Mouse (Mus musculus): ENCODE results near the gene Stx5a. TPM values are rescaled to one million over a fixed set of nuclear protein-coding genes. Genes with fewer than 3 reads are reported as not detected.
A peak's percentile ranks its signal among the peaks of the same experiment; 100 is the strongest.

Stx5a gene
- total RNA-seq, 2 experiments from 2014 or later: 43.6 to 44.4 TPM

DNA sequence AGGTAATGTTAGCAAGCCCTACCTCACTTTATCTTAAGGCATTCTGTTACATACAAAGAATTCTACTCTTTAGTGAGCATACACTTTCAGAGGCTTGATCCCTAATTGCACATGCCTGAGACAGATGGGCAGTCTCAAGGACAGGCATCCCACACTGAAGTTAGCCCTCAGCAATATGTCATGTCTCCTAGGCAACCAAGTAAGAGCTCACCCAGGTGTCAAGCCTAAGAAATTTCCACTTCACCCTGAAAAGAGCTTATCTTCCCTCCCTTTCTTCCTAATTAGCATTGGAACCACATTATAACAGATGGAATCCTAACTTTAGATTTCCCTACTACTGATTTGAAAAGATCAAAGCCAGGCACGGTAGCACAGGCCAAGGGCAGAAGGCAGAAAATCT is 48.0 kb downstream of the Stx5a start:
- intact Hi-C loops (cut with DNase I): no loop called here
- DNase-seq: no peak

DNA sequence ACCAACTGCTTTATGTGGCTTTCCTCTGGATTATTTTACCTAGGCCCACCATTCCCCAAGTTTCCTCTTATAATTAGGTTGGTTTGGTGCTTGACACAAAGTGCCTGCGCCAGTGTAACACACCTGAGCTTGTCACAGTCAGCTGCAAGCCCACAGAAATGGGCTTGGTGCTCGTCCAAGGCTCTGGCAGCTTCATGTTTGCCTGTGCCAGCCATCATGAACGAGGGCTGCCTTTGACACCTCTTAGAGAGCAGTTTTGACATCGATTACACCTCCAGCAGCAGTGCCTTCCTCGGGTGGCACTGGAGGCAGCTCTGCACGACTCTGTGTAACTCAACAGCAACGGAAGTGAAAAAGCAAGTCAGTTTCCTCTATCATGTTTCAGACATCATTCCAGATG is 49.0 kb downstream of the Stx5a start:
- DNase-seq: no peak
- intact Hi-C loops (cut with DNase I): no loop called here

DNA sequence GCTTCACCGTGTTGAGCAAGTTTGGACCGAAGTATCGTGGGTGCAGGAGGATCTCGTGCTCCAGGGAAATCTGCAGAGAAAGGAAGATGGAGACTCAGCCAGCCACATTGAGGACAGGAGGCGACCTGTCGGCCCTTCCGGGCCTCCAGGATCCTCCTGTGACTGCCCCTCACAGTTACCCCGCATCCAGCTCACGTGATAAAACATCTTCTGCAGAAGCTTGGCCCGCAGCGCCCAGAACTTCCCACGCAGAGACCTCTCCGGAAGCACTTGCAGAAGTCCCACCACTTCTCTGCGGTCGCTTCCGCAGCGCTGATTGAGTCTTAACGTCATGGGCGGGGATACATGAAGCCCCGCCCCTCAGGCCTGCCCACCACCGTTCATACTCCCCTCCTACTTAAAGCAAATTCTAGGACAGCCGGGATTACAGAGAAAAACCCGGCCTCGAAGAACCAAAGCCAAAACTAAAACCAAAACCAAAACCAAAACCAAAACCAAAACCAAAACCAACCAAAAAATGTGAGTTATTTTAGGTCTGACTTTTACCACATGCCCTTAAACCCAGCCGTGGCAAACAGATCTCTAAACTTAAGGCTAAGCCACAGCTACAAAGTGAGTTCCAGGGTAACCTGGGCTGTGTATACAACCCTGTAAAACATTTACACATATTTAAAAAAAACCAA is 57.2 kb downstream of the Stx5a start, which contains the start of gene Polr2g:
TSS of gene Polr2g (minus strand) at position 314 of the 683 bp plus-strand sequence.
- DNase-seq: peak; percentile 92 to 93
- intact Hi-C loops (cut with DNase I): no loop called here

DNA sequence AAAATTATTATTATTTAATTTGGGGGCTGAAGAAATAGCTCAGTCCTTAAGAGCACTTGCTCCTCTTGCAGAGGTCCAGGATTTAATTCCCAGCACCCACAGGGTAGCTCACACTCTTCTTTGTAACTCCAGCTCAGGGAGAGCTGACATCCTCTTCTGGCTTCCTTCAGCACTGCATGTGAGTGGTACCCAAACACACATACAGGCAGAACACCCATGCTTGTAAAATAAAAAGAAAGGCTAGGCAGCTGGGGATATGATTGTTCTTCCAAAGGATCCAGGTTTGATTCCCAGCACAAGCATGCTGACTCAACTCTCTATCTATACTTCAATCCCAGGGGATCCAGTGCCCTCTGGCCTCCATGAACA is 57.7 kb downstream of the Stx5a start:
- intact Hi-C loops (cut with DNase I): no loop called here
- no peak for DNase-seq

DNA sequence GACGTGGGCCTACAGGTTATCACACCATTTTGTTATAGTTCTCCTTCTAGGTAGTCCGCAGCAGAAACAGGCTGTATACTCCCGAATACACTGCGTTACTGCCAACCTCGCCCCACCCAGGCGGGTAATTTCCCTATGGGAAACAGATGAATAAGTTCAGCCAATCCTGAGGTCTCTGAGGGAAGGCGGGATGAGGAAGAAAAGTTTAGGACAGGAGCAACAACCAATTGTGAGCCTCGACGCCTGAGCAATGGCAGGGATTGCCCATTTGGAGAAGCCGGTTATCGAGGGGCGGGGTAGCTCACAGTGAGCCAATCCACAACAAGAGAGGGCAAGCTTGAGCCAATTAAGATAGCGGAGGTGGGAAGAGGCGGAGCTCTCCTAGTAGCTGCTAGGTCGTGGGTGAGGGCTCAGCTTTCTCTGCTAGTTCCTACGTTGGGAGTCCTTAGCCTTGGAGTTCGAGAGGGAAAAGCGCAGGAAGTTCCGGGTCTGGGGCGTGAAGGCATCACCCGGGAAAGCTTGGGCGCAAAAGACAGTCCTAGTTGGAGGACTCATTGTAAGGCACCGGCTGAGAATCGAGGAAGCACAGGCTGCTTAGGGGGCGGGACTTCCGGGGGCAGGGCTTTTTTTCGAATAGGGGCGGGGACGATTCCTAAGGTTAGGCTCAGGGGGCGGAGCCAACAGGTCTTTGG is 61.1 kb downstream of the Stx5a start, which contains the start of gene Zbtb3:
TSS of gene Zbtb3 (plus strand) at position 426 of the 692 bp plus-strand sequence.
- intact Hi-C loops (cut with DNase I): loop anchor here (2.0 to 5.0 kb wide), 2 partner anchors 17 to 45 kb away; partner anchors contain the start of genes Nxf1 and Ttc9c
- peak; percentile 97 for DNase-seq

DNA sequence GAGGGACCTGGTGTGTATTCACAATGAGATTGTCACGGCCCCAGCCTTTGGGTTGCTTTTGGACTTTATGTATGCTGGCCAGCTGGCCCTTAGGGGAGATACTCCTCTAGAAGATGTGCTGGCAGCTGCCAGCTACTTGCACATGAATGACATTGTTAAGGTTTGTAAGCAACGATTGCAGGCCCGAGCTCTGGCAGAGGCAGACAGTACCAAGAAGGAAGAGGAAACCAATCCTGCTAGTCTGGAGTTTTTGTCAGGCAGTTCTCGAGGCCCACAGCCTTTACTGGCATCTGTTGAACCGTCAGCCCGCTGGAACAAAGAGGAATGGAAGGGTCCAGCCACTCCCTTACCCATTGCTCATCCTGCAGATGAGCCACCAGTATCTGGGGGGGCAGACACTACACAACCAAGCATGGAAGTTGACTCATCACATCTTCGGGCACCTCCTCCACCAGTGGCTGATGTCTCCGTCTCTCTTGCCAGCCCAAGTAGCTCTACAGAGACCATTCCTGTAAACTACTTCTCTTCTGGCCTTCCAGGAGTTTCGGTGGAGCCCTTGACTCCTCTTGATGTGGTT is 62.1 kb downstream of the Stx5a start:
- intact Hi-C loops (cut with DNase I): loop anchor here (2.0 to 5.0 kb wide), 2 partner anchors 16 to 46 kb away; partner anchors contain the start of genes Nxf1 and Ttc9c
- DNase-seq: no peak

- no peak for DNase-seq
- intact Hi-C loops (cut with DNase I): loop anchor here (2.0 to 5.0 kb wide), 2 partner anchors 15 to 47 kb away; partner anchors contain the start of genes Nxf1 and Ttc9c
These were observed 62.9 kb downstream of the Stx5a start for GRCm38 (mm10) chr19:8803879-8804660.

Small RNA genes lying within 50 kb of the gene (microRNA-seq; reads per million reads assigned to microRNA genes)
- gene Mir6992: 0 reads per million in 2 experiments

Other genes starting within 250 kb of the Stx5a start
- under 1 TPM in 1 of 2 experiments, not detected in 1; 0.07 TPM for gene Slc22a8, start 150.2 kb upstream of the Stx5a start, total RNA-seq (2021)
- gene Slc22a6, start 123.4 kb upstream of the Stx5a start, total RNA-seq (2021): not detected
- gene Chrm1, start 77.6 kb upstream of the Stx5a start, total RNA-seq (2021): not detected
- 10 to 100 TPM; 36.6 to 56.3 TPM for gene Slc3a2, start 18.0 kb upstream of the Stx5a start, total RNA-seq (2021)
- gene Wdr74, start 5.6 kb upstream of the Stx5a start, total RNA-seq (2021): 10 to 100 TPM; 24.9 to 27.2 TPM
- not detected for gene 1700092M07Rik, start 695 bp upstream of the Stx5a start, total RNA-seq (2021)
- gene Nxf1, start 15.7 kb downstream of the Stx5a start, total RNA-seq (2021): 10 to 100 TPM; 61.7 to 67.6 TPM
- gene Tmem223, start 29.6 kb downstream of the Stx5a start, total RNA-seq (2021): 100 to 1,000 TPM; 115 to 133 TPM
- 10 to 100 TPM; 13.9 to 22.5 TPM for gene Tmem179b, start 33.1 kb downstream of the Stx5a start, total RNA-seq (2021)
- 10 to 100 TPM in 1 of 2 experiments, 1 to 10 TPM in 1; 9.5 to 10.2 TPM for gene Taf6l, start 45.0 kb downstream of the Stx5a start, total RNA-seq (2021)
- gene Polr2g, start 57.2 kb downstream of the Stx5a start, total RNA-seq (2021): 10 to 100 TPM; 72.7 to 76.0 TPM
- gene Zbtb3, start 61.1 kb downstream of the Stx5a start, total RNA-seq (2021): 1 to 10 TPM; 2.2 to 3.0 TPM
- gene Ttc9c, start 77.9 kb downstream of the Stx5a start, total RNA-seq (2021): 10 to 100 TPM; 14.2 to 17.6 TPM
- 10 to 100 TPM; 51.0 to 56.3 TPM for gene Hnrnpul2, start 78.6 kb downstream of the Stx5a start, total RNA-seq (2021)
- gene AC129217.1, start 88.4 kb downstream of the Stx5a start, total RNA-seq (2021): not detected
- 10 to 100 TPM; 25.8 to 34.7 TPM for gene Bscl2, start 96.1 kb downstream of the Stx5a start, total RNA-seq (2021)
- not detected for gene Gng3, start 97.8 kb downstream of the Stx5a start, total RNA-seq (2021)
- gene Lrrn4cl, start 109.4 kb downstream of the Stx5a start, total RNA-seq (2021): 1 to 10 TPM; 4.2 to 5.1 TPM
- gene Ubxn1, start 130.1 kb downstream of the Stx5a start, total RNA-seq (2021): 100 to 1,000 TPM; 123 to 126 TPM
- 10 to 100 TPM; 50.4 to 58.1 TPM for gene Uqcc3, start 139.5 kb downstream of the Stx5a start, total RNA-seq (2021)
- gene Lbhd1, start 142.3 kb downstream of the Stx5a start, total RNA-seq (2021): 1 to 10 TPM; 2.0 to 9.8 TPM
- gene Gm49403, start 142.5 kb downstream of the Stx5a start, total RNA-seq (2021): not detected
- 10 to 100 TPM; 16.6 to 23.0 TPM for gene 1810009A15Rik, start 147.4 kb downstream of the Stx5a start, total RNA-seq (2021)
- 1 to 10 TPM in 1 of 2 experiments, not detected in 1; 6.4 TPM for gene Gm49416, start 147.5 kb downstream of the Stx5a start, total RNA-seq (2021)
- gene Ints5, start 151.6 kb downstream of the Stx5a start, total RNA-seq (2021): 10 to 100 TPM; 14.5 to 17.1 TPM
- 10 to 100 TPM; 69.3 to 74.5 TPM for gene Ganab, start 156.7 kb downstream of the Stx5a start, total RNA-seq (2021)
- 10 to 100 TPM; 38.7 to 41.8 TPM for gene B3gat3, start 179.0 kb downstream of the Stx5a start, total RNA-seq (2021)
- gene Rom1, start 187.9 kb downstream of the Stx5a start, total RNA-seq (2021): 1 to 10 TPM; 6.5 to 7.1 TPM
- 10 to 100 TPM; 16.7 to 18.7 TPM for gene Eml3, start 188.1 kb downstream of the Stx5a start, total RNA-seq (2021)
- 10 to 100 TPM; 54.4 to 59.5 TPM for gene Mta2, start 200.5 kb downstream of the Stx5a start, total RNA-seq (2021)
- gene Tut1, start 212.4 kb downstream of the Stx5a start, total RNA-seq (2021): 10 to 100 TPM in 1 of 2 experiments, 1 to 10 TPM in 1; 8.5 to 10.4 TPM
- 100 to 1,000 TPM; 283 to 289 TPM for gene Eef1g, start 225.6 kb downstream of the Stx5a start, total RNA-seq (2021)
- gene Ahnak, start 247.9 kb downstream of the Stx5a start, total RNA-seq (2021): 100 to 1,000 TPM; 348 to 380 TPM